29 mouse cellular contexts compared by ENCODE assay signal in the genomic region with DNA sequence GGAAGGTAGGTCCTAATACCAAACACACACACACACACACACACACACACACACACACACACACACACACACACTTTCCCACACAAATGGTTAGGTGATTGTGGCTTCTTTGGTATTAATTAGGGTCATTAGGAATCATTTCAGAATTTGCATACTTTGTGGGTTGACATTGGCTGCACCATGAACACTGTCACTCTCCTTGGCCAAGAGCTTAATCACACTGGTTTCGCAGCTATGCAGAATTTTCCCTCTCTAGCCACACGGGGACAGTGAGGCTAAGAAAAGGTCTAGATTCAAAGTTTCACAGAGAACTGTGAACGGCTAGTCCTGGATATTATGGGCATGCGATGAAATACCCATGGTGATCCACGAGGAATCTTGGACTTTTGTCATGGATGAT.
DNase-seq lines count a peak whose midpoint lies in the region; ATAC-seq and TF ChIP-seq lines count a peak whose summit lies in the region.
"Had no signal": no experiment of that assay in that cellular context is flagged by ENCODE, and none has a peak within 500 bp of the region (broad histone marks: within the 10 kb centered on the region; RNA-seq: fewer than 3 reads in every experiment).

No protein-coding gene starts in this region.

- H3K4me2 ChIP-seq in kidney, postnatal 0 days (ENCODE audit: low read length): no peak overlapping the region
- H3K4me2 ChIP-seq in midbrain, embryonic 11.5 days: no peak overlapping the region
- H3K4me2 ChIP-seq: embryonic facial prominence, embryonic 13.5 days; heart, embryonic 12.5 days; heart, embryonic 15.5 days; hindbrain, embryonic 13.5 days had no signal

- H3K4me3 ChIP-seq in kidney, postnatal 0 days (replicated peaks; ENCODE audit: low read depth, low read length): no peak overlapping the region
- no peak overlapping the region for H3K4me3 ChIP-seq in midbrain, embryonic 11.5 days (ENCODE audit: low read depth, low read length)
- no peak overlapping the region for H3K4me3 ChIP-seq in midbrain, embryonic 10.5 days
- no peak overlapping the region for H3K4me3 ChIP-seq in embryonic fibroblast, embryonic 13.5 days (ENCODE audit: insufficient read depth, low read length)
- H3K4me3 ChIP-seq: embryonic facial prominence, embryonic 10.5 days; embryonic facial prominence, embryonic 13.5 days; forebrain, embryonic 10.5 days; heart, embryonic 12.5 days; heart, embryonic 15.5 days; hindbrain, embryonic 10.5 days; hindbrain, embryonic 13.5 days had no signal

- H3K27ac ChIP-seq in kidney, postnatal 0 days: no peak overlapping the region
- H3K27ac ChIP-seq in midbrain, embryonic 11.5 days (ENCODE audit: low read depth, low read length): no peak overlapping the region
- H3K27ac ChIP-seq in midbrain, embryonic 10.5 days (replicated peaks): no peak overlapping the region
- H3K27ac ChIP-seq in embryonic fibroblast, embryonic 13.5 days (ENCODE audit: insufficient read depth, low read length): peak overlapping the region; percentile 32; the same call in 1 of the 2 replicates
- H3K27ac ChIP-seq: embryonic facial prominence, embryonic 10.5 days; embryonic facial prominence, embryonic 13.5 days; forebrain, embryonic 10.5 days; heart, embryonic 15.5 days; hindbrain, embryonic 10.5 days; hindbrain, embryonic 13.5 days had no signal

- H3K4me1 ChIP-seq in kidney, postnatal 0 days (replicated peaks; ENCODE audit: insufficient read depth, low read length): no peaks in the 10 kb centered on the region
- H3K4me1 ChIP-seq in midbrain, embryonic 11.5 days (ENCODE audit: control insufficient read depth, insufficient read depth, low read length): no peaks in the 10 kb centered on the region
- H3K4me1 ChIP-seq in midbrain, embryonic 10.5 days: no peaks in the 10 kb centered on the region
- H3K4me1 ChIP-seq in embryonic fibroblast, embryonic 13.5 days (ENCODE audit: control insufficient read depth, insufficient read depth, low read length): no peaks in the 10 kb centered on the region
- H3K4me1 ChIP-seq: embryonic facial prominence, embryonic 10.5 days; embryonic facial prominence, embryonic 13.5 days; forebrain, embryonic 10.5 days; heart, embryonic 12.5 days; heart, embryonic 15.5 days; hindbrain, embryonic 10.5 days; hindbrain, embryonic 13.5 days had no signal

- H3K36me3 ChIP-seq in kidney, postnatal 0 days (ENCODE audit: insufficient read depth, low read length): no peaks in the 10 kb centered on the region
- H3K36me3 ChIP-seq in midbrain, embryonic 11.5 days (ENCODE audit: control insufficient read depth, insufficient read depth, low read length): no peaks in the 10 kb centered on the region
- H3K36me3 ChIP-seq in midbrain, embryonic 10.5 days: no peaks in the 10 kb centered on the region
- H3K36me3 ChIP-seq: embryonic facial prominence, embryonic 10.5 days; embryonic facial prominence, embryonic 13.5 days; forebrain, embryonic 10.5 days; G1E; heart, embryonic 12.5 days; heart, embryonic 15.5 days; hindbrain, embryonic 10.5 days; hindbrain, embryonic 13.5 days had no signal

- DNase-seq in kidney, postnatal 0 days (ENCODE audit: low spot score): no peak
- DNase-seq in kidney, adult 18-20 months: no peak
- peak; percentile 54 for DNase-seq in midbrain, embryonic 11.5 days (ENCODE audit: low spot score, missing footprints)
- DNase-seq in midbrain, embryonic 10.5 days (ENCODE audit: low spot score): no peak
- no peak for DNase-seq in adrenal gland, postnatal 14 days
- DNase-seq: adrenal gland, adult 2 months; adrenal gland, postnatal 25 days; B cell, adult 2 months; cerebellum, adult 11-12 months; cerebellum, adult 8-10 months; cerebellum, postnatal 10 days; cerebellum, postnatal 36 days; embryo, embryonic 11 days; gastrocnemius, postnatal 25 days; heart, adult 18-20 months; heart, postnatal 10 days; heart, postnatal 36 days had no signal

- ATAC-seq in kidney, postnatal 0 days (replicated peaks; ENCODE audit: low FRiP score, low read depth): no peak
- no peak for ATAC-seq in midbrain, embryonic 11.5 days (ENCODE audit: low FRiP score)
- ATAC-seq: forebrain, embryonic 14.5 days; hindbrain, embryonic 16.5 days had no signal

- TF ChIP-seq CTCF in kidney, postnatal 0 days (IDR thresholded peaks at IDR 0.05; ENCODE audit: low read depth): peak; percentile 14; the same call in 1 of the 2 replicates
- no peak for TF ChIP-seq CTCF in embryonic fibroblast, embryonic 13.5 days (IDR thresholded peaks at IDR 0.05; ENCODE audit: borderline replicate concordance, insufficient read depth, low read length)

- 67% methylated on average over 5 of the region's 5 CpGs for WGBS in kidney, postnatal 0 days
- 76% methylated on average over 5 of the region's 5 CpGs for WGBS in midbrain, embryonic 11.5 days
- WGBS in midbrain, embryonic 10.5 days: 72% methylated on average over 5 of the region's 5 CpGs

- no peak for TF ChIP-seq POLR2A in embryonic fibroblast, embryonic 13.5 days (IDR thresholded peaks at IDR 0.05; ENCODE audit: low read depth, low read length)

- H3K27me3 ChIP-seq in kidney, postnatal 0 days (ENCODE audit: insufficient read depth, low read length): no peaks in the 10 kb centered on the region
- no peaks in the 10 kb centered on the region for H3K27me3 ChIP-seq in midbrain, embryonic 11.5 days (ENCODE audit: control insufficient read depth, insufficient read depth, low read length)
- H3K27me3 ChIP-seq in midbrain, embryonic 10.5 days (ENCODE audit: low read depth, poor library complexity, severe bottlenecking): no peaks in the 10 kb centered on the region
- H3K27me3 ChIP-seq: CH12.LX; embryonic facial prominence, embryonic 13.5 days; heart, embryonic 12.5 days; heart, embryonic 15.5 days; hindbrain, embryonic 13.5 days had no signal

- H3K9ac ChIP-seq in kidney, postnatal 0 days (ENCODE audit: low read depth, low read length): no peak overlapping the region
- no peak overlapping the region for H3K9ac ChIP-seq in midbrain, embryonic 11.5 days (ENCODE audit: low read length)
- H3K9ac ChIP-seq: embryonic facial prominence, embryonic 13.5 days; heart, embryonic 12.5 days; heart, embryonic 15.5 days; hindbrain, embryonic 13.5 days had no signal

- H3K9me3 ChIP-seq in kidney, postnatal 0 days (replicated peaks; ENCODE audit: low read length): no peaks in the 10 kb centered on the region
- H3K9me3 ChIP-seq in midbrain, embryonic 11.5 days (ENCODE audit: control insufficient read depth, low read length): no peaks in the 10 kb centered on the region
- H3K9me3 ChIP-seq in midbrain, embryonic 10.5 days (replicated peaks): no peaks in the 10 kb centered on the region
- H3K9me3 ChIP-seq: embryonic facial prominence, embryonic 10.5 days; embryonic facial prominence, embryonic 13.5 days; forebrain, embryonic 10.5 days; heart, embryonic 12.5 days; heart, embryonic 15.5 days; hindbrain, embryonic 10.5 days; hindbrain, embryonic 13.5 days had no signal
